Mouse (Mus musculus) c-Kit-positive CD71-positive TER-119-positive erythroid progenitor cells, embryonic 14.5 days (primary cell): ENCODE results near the gene Ppfia1.

Source experiments
- DNase-seq: peaks from one replicate; pipeline ENCODE4 v3.0.0-alpha.2; 2013; ENCODE audit warnings: low spot score

Gene Ppfia1

GRCm38 (mm10) chr7:144553237-144554122 is at the start of gene Ppfia1:
Gene Ppfia1 (minus strand): TSS chr7:144553729.
- peak; percentile 94 for DNase-seq

- no peak for DNase-seq
Measured at GRCm38 (mm10) chr7:144600333-144600900, 46.9 kb upstream of the Ppfia1 start.

DNA sequence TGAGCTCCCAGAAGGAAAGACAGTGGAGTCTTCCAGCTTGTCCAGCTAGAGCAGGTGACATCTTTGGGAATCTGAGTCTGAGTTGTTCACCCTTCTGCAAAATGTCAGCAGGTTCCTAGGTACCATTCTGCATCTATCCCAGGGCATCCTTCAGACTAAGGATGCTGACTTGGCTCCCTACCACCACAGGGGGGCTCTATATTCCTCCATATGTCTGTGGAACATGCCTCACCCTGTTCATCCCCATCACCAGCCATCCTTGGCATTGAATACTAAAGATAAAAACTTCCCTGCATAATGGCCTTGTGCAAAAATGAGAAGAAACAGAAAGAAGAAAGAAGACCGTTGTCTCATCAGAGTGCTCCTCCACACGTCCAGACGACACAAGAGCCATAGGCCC is 36.0 kb upstream of the Ppfia1 start:
- no peak for DNase-seq

- DNase-seq, result no peak
Measured at GRCm38 (mm10) chr7:144587291-144587690, 33.8 kb upstream of the Ppfia1 start.

DNA sequence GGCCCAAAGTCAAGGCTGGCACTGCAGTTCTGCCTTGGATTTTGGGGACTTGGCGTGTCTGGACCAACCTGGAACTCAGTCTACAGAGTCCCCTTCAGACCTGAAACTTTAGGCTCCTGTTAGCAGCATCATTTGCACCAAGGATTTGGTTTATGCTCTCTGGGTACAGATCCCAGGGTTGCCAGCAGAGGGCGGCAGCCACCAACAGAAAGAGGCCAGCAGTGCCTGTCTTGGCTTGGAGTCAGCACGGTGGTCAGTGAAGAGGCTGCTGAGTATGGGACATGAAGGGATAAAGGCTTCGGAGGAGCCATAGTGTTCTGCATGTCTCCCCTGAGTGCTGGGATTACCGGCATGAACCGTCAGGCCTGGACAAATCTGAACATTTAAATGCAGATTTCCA is 32.1 kb upstream of the Ppfia1 start:
- peak; percentile 40 for DNase-seq

DNA sequence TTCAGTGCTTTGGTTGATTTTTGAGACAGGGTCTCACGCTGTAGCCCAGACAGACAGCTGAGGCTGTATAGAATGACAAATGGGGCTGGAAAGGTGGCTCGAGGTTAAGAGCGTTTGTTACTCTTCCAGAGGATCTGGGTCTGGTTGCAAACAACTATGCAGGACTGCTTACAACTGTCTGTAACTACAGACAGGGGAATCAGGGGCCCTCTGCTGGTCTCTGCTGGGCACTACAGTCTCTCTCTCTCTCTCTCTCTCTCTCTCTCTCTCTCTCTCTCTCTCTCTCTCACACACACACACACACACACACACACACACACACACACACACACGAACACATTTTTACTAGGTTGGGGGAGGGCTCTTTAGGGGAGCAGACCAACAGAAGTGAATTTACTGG is 30.1 kb upstream of the Ppfia1 start:
- DNase-seq, result peak; percentile 50

DNA sequence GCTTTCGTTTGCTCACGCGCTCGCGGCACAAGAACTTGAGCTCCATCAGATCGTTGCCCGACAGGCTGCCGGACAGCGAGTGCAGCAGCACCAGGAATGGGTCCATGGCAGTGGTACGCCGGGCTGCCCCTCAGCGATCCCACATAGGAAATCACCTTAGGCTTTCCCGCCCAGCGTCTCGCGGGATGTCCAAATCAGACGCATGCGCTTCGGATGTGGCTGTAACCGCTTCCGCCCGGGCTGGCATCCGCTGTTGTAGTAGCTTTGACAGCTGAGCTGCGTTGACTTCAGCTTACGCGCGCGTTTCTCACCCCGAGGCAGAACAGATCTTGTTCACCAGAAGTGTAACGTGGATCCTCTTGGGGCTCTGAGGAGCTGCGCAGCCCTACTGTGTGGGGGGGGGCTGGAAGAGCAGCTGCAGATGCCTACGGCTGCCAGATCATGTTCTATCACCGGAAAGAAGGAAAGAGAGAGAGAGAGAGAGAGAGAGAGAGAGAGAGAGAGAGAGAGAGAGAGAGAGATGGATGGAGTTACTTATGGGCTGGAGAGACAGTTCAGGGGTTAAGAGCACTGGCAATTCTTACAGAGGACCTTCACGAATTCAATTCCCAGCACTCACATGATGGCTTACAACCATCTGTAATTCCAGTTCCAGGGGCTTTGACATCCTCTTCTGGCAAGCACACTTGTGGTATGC is 28.9 kb upstream of the Ppfia1 start, which contains the start of gene Fadd:
Fadd (minus strand) TSS at position 180 of the 697 bp plus-strand sequence.
- peak; percentile 89 for DNase-seq

DNA sequence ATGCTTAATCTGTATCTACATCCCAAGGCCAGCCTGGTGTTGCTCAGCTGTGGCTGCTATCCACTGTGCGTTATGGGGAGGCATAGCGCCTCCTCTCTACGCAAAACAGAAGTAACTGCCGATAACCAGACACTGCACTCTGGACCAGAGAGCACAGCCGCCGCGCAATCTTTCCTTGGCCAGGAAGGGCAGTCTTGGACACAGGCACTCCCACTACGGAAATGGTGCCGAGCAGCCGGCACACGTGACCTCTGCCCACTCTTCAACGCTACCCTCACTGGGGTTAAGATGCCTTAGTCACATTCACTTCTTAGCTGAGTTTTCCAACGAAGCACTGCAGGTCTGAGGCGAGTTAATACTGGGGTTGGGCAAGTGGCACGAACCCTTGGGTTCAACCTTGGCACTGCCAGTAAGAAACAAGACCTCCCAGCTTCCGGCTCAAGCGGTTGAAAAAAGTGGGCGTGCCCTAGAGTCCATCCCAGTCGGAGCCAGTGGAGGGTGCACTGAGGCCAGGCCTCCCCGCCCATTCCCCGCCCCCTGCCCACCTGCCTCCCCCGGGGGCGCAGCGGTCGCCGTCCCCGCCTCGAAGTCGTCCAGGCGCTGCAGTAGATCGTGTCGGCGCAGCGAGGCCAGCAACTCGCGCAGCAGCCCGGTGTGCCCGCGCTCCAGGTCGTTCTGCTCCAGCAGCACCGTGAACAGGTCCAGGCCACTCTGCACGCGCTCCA is 28.2 kb upstream of the Ppfia1 start:
- DNase-seq, result peak; percentile 74

GRCm38 (mm10) chr7:144577876-144578275 is 24.3 kb upstream of the Ppfia1 start:
- DNase-seq, result no peak

DNA sequence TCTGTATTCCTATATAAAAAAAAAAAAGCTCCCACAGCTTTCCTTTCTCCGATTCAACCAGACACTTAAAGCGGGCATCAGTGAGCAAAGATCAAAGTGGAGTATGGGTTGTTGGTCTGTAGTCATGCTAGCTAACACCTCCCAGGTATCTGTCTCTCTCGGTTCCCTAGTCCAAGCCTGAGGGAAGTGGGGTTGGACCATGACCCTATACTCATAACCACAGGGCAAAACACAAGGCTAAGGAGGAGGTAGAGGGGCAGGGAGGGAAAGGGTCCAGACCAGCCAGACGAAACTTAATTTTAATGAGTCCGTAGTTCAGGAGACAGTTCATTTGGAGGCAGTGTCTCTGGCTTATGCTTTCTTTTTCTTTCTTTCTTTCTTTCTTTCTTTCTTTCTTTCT is 18.7 kb upstream of the Ppfia1 start:
- no peak for DNase-seq

GRCm38 (mm10) chr7:144571598-144571997 is 18.1 kb upstream of the Ppfia1 start:
- DNase-seq, result no peak

GRCm38 (mm10) chr7:144569428-144569827 is 15.9 kb upstream of the Ppfia1 start:
- DNase-seq, result no peak

DNA sequence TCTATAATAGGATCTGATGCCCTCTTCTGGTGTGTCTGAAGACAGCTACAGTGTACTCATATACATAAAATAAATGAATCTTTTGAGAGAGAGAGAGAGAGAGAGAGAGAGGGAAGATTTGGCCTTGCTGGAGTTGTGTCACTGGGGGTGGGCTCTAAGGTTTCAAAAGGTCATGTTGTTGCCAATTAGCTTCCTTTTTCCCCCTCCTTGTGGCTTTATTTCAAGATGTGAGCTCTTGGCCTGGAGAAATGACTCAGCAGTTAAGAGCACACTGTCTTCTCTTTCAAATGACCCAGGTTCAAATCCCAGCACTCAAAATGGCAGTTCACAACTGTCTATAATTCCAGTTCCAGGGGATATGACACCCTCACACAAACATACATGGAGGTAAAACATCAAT is 14.6 kb upstream of the Ppfia1 start:
- no peak for DNase-seq

- DNase-seq, result no peak
Measured at GRCm38 (mm10) chr7:144566921-144567682, 13.6 kb upstream of the Ppfia1 start.

DNA sequence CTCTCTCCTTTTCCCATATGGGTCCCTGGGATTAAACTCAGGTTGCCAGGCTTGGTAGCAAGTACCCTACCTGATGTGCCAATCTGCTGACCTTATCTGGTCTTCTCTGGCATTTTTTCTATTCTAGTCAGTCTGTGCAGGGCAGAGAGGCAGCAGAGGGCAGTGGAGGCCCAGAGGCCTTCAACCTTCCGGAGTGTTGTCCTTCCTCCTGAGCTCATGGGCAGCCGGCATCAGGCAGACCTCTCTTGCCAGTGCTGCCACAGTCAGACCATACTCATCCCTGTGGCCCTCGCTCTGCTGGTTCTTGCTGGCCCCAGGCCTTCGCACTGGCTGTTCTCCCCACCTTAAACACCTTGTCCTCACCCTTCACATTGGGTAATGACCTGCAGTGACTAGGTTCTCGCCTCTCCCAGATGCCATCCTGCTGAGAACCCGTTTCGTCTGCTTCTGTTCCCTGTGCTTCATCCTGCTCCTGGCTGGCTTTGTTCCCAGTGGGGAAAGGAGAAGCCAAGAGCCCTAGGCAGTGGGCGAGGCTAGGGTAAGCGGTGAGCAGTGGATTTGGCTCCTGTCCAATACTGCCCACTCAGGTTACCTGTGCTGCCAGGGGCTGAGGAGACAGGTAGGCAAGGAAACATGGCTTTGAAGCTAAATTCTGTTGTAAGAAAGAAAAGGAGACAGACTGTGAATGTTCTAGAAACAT is 10.1 kb upstream of the Ppfia1 start:
- DNase-seq, result no peak

DNA sequence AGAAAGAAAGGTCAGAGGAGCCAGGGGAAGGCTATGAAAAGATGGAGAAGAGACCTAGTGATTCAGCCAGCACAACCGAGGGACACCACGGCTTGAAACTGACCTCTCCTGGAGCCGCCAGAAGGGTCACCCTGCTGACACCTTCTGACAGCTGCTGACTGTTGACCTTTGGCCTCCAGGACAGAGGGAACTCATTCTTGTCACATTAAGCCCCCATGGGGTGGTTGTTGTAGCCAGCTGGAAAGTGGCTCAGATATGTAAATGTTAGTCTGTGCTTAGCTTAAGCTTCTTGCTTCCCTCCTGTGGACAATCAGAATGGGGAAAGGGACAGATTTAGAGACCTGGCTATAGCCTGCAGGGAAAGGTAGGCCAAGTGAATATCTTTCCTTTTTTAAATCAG is 8.5 kb upstream of the Ppfia1 start:
- no peak for DNase-seq

- no peak for DNase-seq
Measured at GRCm38 (mm10) chr7:144560594-144560993, 7.1 kb upstream of the Ppfia1 start.

DNA sequence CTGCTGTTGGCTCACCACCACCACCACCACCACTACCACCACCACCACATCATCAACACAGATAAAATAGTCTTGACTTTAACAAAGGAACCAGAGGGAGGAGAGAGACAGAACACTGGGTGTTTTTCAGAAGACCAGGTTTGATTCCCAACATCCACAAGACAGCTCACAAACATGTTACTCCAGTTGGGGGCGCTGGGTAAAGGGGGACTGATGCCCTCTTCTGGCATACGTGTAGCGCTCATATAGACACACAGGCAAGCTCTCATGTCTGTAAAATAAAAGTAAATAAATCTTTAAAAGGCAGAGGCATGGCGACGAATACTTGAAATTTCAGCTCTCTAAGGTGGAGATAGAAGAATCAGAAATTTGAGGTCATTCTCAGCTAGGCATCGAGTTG is 5.0 kb upstream of the Ppfia1 start:
- DNase-seq, result no peak

DNA sequence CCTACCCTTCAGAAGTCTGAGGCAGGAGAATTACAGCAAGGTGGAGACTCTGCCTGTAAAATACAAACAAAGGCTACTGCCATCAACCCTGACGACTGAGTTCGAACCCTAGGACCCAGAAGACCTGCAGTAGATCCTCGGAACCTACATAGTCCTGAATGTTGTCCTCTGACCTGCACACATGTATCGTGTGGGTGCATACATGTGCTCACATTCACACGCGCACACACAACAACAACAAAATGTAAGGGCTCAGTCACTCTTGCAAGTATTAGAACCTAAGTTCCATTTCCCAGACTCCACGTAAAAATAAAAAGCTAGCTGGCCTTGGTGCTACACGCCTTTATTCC is 569 bp upstream of the Ppfia1 start:
- no peak for DNase-seq

GRCm38 (mm10) chr7:144552274-144552673 is 1.3 kb downstream of the Ppfia1 start:
- no peak for DNase-seq

GRCm38 (mm10) chr7:144550811-144551210 is 2.7 kb downstream of the Ppfia1 start:
- no peak for DNase-seq
